Mouse (Mus musculus): ENCODE measurements at regions not wholly inside any gene's neighbourhood (a gene's known extent, or its start where the extent isn't known, plus 50 kb on each side); places are given as distances from the start of the nearest gene placed in this dataset.

DNA sequence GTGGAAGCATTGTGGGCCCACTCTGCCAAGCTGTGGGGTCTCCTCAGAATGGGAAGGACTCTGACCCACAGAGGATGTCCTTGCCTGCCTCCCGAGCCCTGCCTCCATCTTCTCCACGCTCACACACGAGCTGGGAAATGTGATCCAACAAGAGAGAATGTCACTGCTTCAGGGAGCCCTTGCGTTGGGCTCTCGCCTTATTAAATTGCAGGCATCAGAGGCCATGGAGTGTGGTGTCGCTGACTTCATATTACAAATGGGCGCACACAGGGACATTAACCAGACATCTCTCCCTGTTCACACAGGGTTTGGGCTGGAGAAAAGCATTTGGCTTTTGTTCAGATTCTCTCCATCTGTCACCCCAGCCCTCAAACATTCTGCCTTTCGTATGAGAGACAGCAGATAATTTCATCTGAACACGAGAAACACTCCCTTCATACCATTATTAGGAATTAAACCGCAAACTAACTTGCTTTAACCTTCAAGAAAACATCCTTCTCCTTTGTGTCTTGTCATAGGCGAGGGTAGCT lies 179.2 kb downstream of the Ackr3 start:
- no peak for TF ChIP-seq POLR2A (IDR thresholded peaks at IDR 0.05; ENCODE audit: low read depth, low read length)
- no peak for TF ChIP-seq CTCF (IDR thresholded peaks at IDR 0.05; ENCODE audit: extremely low read depth, insufficient read depth, insufficient read length, insufficient replicate concordance)
